Mouse (Mus musculus): ENCODE measurements around the gene Nmt1. TPM values are rescaled to one million over a fixed set of nuclear protein-coding genes. Genes with fewer than 3 reads are reported as not detected.

Gene Nmt1
- total and polyA plus RNA-seq, 2 experiments from 2014 or later, result 39.8 to 71.5 TPM

- no peak for TF ChIP-seq CTCF (IDR thresholded peaks at IDR 0.05; ENCODE audit: low read depth)
- H3K4me3 ChIP-seq (ENCODE audit: low read length), result no peak overlapping the region
- H3K4me1 ChIP-seq (ENCODE audit: insufficient read depth, low read length), result no peaks in the 10 kb centered on the region
- H3K4me2 ChIP-seq (ENCODE audit: low read depth, low read length), result no peak overlapping the region
- no peaks in the 10 kb centered on the region for H3K9me3 ChIP-seq (ENCODE audit: low read length)
- no peak overlapping the region for H3K27ac ChIP-seq
- H3K27me3 ChIP-seq (ENCODE audit: insufficient read depth, low read length), result no peaks in the 10 kb centered on the region
- ATAC-seq (no peak), DNase-seq (ENCODE audit: low spot score) (no peak)
- 82% methylated on average over 8 of the region's 8 CpGs for WGBS
- H3K9ac ChIP-seq (replicated peaks; ENCODE audit: low read length), result no peak overlapping the region
- H3K36me3 ChIP-seq (ENCODE audit: insufficient read depth, low read length), result 0 out of 2 replicates have a peak, but pooled peaks cover 3% of the 10 kb centered on the region
These were observed 9.0 kb downstream of the Nmt1 start for GRCm38 (mm10) chr11:103036881-103037465.

- WGBS, result 89% methylated on average over 6 of the region's 6 CpGs
- Histone ChIP-seq H3K9me3 (ENCODE audit: low read length) (no peaks in the 10 kb centered on the region), H3K36me3 (ENCODE audit: insufficient read depth, low read length) (0 out of 2 replicates have a peak, but pooled peaks cover 3% of the 10 kb centered on the region), H3K27ac (no peak overlapping the region), H3K4me2 (ENCODE audit: low read depth, low read length) (no peak overlapping the region), H3K4me1 (ENCODE audit: insufficient read depth, low read length) (no peaks in the 10 kb centered on the region), H3K9ac (replicated peaks; ENCODE audit: low read length) (no peak overlapping the region), H3K27me3 (ENCODE audit: insufficient read depth, low read length) (no peaks in the 10 kb centered on the region), H3K4me3 (ENCODE audit: low read length) (no peak overlapping the region)
- DNase-seq (ENCODE audit: low spot score), result no peak
- no peak for ATAC-seq
- TF ChIP-seq CTCF (IDR thresholded peaks at IDR 0.05; ENCODE audit: low read depth), result no peak
These were observed 10.0 kb downstream of the Nmt1 start for GRCm38 (mm10) chr11:103038037-103038436.

- peak; percentile 43 for DNase-seq (ENCODE audit: low spot score)
- 64% methylated on average over 4 of the region's 4 CpGs for WGBS
- no peak for ATAC-seq
- no peak overlapping the region for H3K4me2 ChIP-seq (ENCODE audit: low read depth, low read length)
- H3K9ac ChIP-seq (replicated peaks; ENCODE audit: low read length), result no peak overlapping the region
- H3K27me3 ChIP-seq (ENCODE audit: insufficient read depth, low read length), result no peaks in the 10 kb centered on the region
- no peaks in the 10 kb centered on the region for H3K9me3 ChIP-seq (ENCODE audit: low read length)
- H3K4me3 ChIP-seq (ENCODE audit: low read length), result no peak overlapping the region
- H3K27ac ChIP-seq, result no peak overlapping the region
- no peaks in the 10 kb centered on the region for H3K4me1 ChIP-seq (ENCODE audit: insufficient read depth, low read length)
- peak; percentile 19; the same call in 1 of the 2 replicates for TF ChIP-seq CTCF (IDR thresholded peaks at IDR 0.05; ENCODE audit: low read depth)
- peaks cover 36% of the 10 kb centered on the region for H3K36me3 ChIP-seq (ENCODE audit: insufficient read depth, low read length)
These were observed 14.8 kb downstream of the Nmt1 start for GRCm38 (mm10) chr11:103042828-103043227.

- TF ChIP-seq CTCF (IDR thresholded peaks at IDR 0.05; ENCODE audit: low read depth), result no peak
- Histone ChIP-seq H3K27me3 (ENCODE audit: insufficient read depth, low read length) (no peaks in the 10 kb centered on the region), H3K27ac (no peak overlapping the region), H3K4me3 (ENCODE audit: low read length) (no peak overlapping the region), H3K4me2 (ENCODE audit: low read depth, low read length) (no peak overlapping the region), H3K9ac (replicated peaks; ENCODE audit: low read length) (no peak overlapping the region), H3K36me3 (ENCODE audit: insufficient read depth, low read length) (peaks cover 35% of the 10 kb centered on the region), H3K4me1 (ENCODE audit: insufficient read depth, low read length) (no peaks in the 10 kb centered on the region), H3K9me3 (ENCODE audit: low read length) (no peaks in the 10 kb centered on the region)
- DNase-seq (ENCODE audit: low spot score), result no peak
- WGBS, result 94% methylated on average over 3 of the region's 3 CpGs
- no peak for ATAC-seq
These were observed 16.0 kb downstream of the Nmt1 start for GRCm38 (mm10) chr11:103043982-103044381.

- Histone ChIP-seq H3K36me3 (ENCODE audit: insufficient read depth, low read length) (peaks cover 44% of the 10 kb centered on the region), H3K9ac (replicated peaks; ENCODE audit: low read length) (no peak overlapping the region), H3K27me3 (ENCODE audit: insufficient read depth, low read length) (no peaks in the 10 kb centered on the region), H3K27ac (no peak overlapping the region), H3K4me2 (ENCODE audit: low read depth, low read length) (no peak overlapping the region), H3K4me1 (ENCODE audit: insufficient read depth, low read length) (no peaks in the 10 kb centered on the region), H3K9me3 (ENCODE audit: low read length) (no peaks in the 10 kb centered on the region), H3K4me3 (ENCODE audit: low read length) (no peak overlapping the region)
- DNase-seq (ENCODE audit: low spot score), result no peak
- ATAC-seq, result no peak
- no peak for TF ChIP-seq CTCF (IDR thresholded peaks at IDR 0.05; ENCODE audit: low read depth)
- 41% methylated on average over 8 of the region's 8 CpGs for WGBS
These were observed 18.3 kb downstream of the Nmt1 start for GRCm38 (mm10) chr11:103046286-103046685.

GRCm38 (mm10) chr11:103049611-103050010, 21.6 kb downstream of the Nmt1 start:
- WGBS, result 98% methylated on average over 5 of the region's 5 CpGs
- Histone ChIP-seq H3K4me2 (ENCODE audit: low read depth, low read length) (no peak overlapping the region), H3K9ac (replicated peaks; ENCODE audit: low read length) (no peak overlapping the region), H3K36me3 (ENCODE audit: insufficient read depth, low read length) (peaks cover 47% of the 10 kb centered on the region), H3K4me3 (ENCODE audit: low read length) (no peak overlapping the region), H3K9me3 (ENCODE audit: low read length) (no peaks in the 10 kb centered on the region), H3K27me3 (ENCODE audit: insufficient read depth, low read length) (no peaks in the 10 kb centered on the region), H3K4me1 (ENCODE audit: insufficient read depth, low read length) (no peaks in the 10 kb centered on the region), H3K27ac (no peak overlapping the region)
- DNase-seq (ENCODE audit: low spot score) (no peak), ATAC-seq (no peak)
- no peak for TF ChIP-seq CTCF (IDR thresholded peaks at IDR 0.05; ENCODE audit: low read depth)

- no peak for TF ChIP-seq CTCF (IDR thresholded peaks at IDR 0.05; ENCODE audit: low read depth)
These were observed 22.2 kb downstream of the Nmt1 start for GRCm38 (mm10) chr11:103050153-103050552.

More at GRCm38 (mm10) chr11:103050153-103050552, 22.2 kb downstream of the Nmt1 start:
- no peak overlapping the region for H3K27ac ChIP-seq
- DNase-seq (ENCODE audit: low spot score), result no peak
- H3K9ac ChIP-seq (replicated peaks; ENCODE audit: low read length), result no peak overlapping the region
- H3K27me3 ChIP-seq (ENCODE audit: insufficient read depth, low read length), result no peaks in the 10 kb centered on the region
- no peak overlapping the region for H3K4me2 ChIP-seq (ENCODE audit: low read depth, low read length)
- no peaks in the 10 kb centered on the region for H3K4me1 ChIP-seq (ENCODE audit: insufficient read depth, low read length)
- H3K4me3 ChIP-seq (ENCODE audit: low read length), result no peak overlapping the region
- WGBS, result 80% methylated on average over 9 of the region's 9 CpGs
- no peak for ATAC-seq
- H3K36me3 ChIP-seq (ENCODE audit: insufficient read depth, low read length), result peaks cover 43% of the 10 kb centered on the region
- no peaks in the 10 kb centered on the region for H3K9me3 ChIP-seq (ENCODE audit: low read length)
